In the genomic region with DNA sequence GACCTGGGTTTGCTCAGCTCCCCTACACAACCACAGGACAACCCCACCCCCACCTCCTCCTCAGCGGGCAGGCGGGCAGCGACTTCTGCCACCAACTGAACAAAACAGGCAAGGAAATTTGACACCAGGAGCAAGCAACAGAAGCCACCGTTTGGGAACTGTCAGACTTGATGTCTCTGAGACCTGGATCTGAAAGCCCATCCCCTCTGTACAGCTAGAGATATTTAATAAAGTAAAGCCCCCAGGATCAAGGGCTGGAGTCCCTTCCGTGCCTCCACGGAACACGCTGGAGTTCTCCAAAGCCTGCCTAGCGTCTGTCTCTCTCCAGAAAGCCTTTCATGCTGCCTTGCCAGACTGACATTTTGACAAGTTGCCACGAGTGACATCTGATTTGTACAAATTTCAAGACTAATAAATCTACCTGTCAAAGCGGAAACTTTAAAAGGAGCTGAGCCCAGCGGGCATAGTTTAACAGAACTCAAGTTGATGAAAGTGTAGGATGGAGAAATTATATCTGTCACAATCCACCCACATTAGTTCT, we compare ENCODE assay signal across 8 mouse cellular contexts.
DNase-seq lines count a peak whose midpoint lies in the region; ATAC-seq and TF ChIP-seq lines count a peak whose summit lies in the region.

No protein-coding gene starts in this region.

- no peaks in the 10 kb centered on the region for H3K36me3 ChIP-seq in midbrain, embryonic 13.5 days
- no peaks in the 10 kb centered on the region for H3K36me3 ChIP-seq in intestine, postnatal 0 days (ENCODE audit: control insufficient read depth, insufficient read depth)

- H3K4me1 ChIP-seq in midbrain, embryonic 13.5 days (replicated peaks), result peaks cover 26% of the 10 kb centered on the region
- H3K4me1 ChIP-seq in intestine, postnatal 0 days (replicated peaks; ENCODE audit: control insufficient read depth, insufficient read depth, low read length), result no peaks in the 10 kb centered on the region

- ATAC-seq in midbrain, embryonic 13.5 days, result no peak
- no peak for ATAC-seq in intestine, postnatal 0 days

- no peak overlapping the region for H3K4me3 ChIP-seq in midbrain, embryonic 13.5 days (replicated peaks)
- H3K4me3 ChIP-seq in intestine, postnatal 0 days (ENCODE audit: low read depth, low read length), result no peak overlapping the region

- TF ChIP-seq CTCF in intestine, postnatal 0 days (IDR thresholded peaks at IDR 0.05; ENCODE audit: low read depth), result no peak

- H3K4me2 ChIP-seq in midbrain, embryonic 13.5 days (replicated peaks), result 0 out of 2 replicates have a peak overlapping the region, but pooled peaks have one; percentile 5
- no peak overlapping the region for H3K4me2 ChIP-seq in intestine, postnatal 0 days (replicated peaks; ENCODE audit: low read depth)

- peak; percentile 28 for DNase-seq in cerebellum, adult 9-10 months
- DNase-seq in cerebellum, adult 11 months, result no peak
- peak; percentile 28 to 44 for DNase-seq in layer of hippocampus, postnatal 14 days (ENCODE audit: low spot score in 2 of 2)
- no peak for DNase-seq in layer of hippocampus, adult 9-10 months (ENCODE audit: low spot score)
- peak; percentile 43 to 54 for DNase-seq in gastrocnemius, adult 8-10 months (ENCODE audit: low spot score in 2 of 2)
- no peak for DNase-seq in ovary, adult 18-20 months (ENCODE audit: low spot score)

- H3K27ac ChIP-seq in midbrain, embryonic 13.5 days, result no peak overlapping the region
- no peak overlapping the region for H3K27ac ChIP-seq in intestine, postnatal 0 days (ENCODE audit: low read depth, low read length)

- H3K27me3 ChIP-seq in midbrain, embryonic 13.5 days, result peaks cover 12% of the 10 kb centered on the region; the same call in 1 of the 2 replicates
- no peaks in the 10 kb centered on the region for H3K27me3 ChIP-seq in intestine, postnatal 0 days (replicated peaks; ENCODE audit: control insufficient read depth, insufficient read depth, low read length)

- 16% methylated on average over 11 of the region's 11 CpGs for WGBS in midbrain, embryonic 13.5 days
- WGBS in intestine, postnatal 0 days, result 57% methylated on average over 11 of the region's 11 CpGs

- no peaks in the 10 kb centered on the region for H3K9me3 ChIP-seq in midbrain, embryonic 13.5 days
- no peaks in the 10 kb centered on the region for H3K9me3 ChIP-seq in intestine, postnatal 0 days (ENCODE audit: control insufficient read depth)

- no peak overlapping the region for H3K9ac ChIP-seq in midbrain, embryonic 13.5 days (replicated peaks)
- H3K9ac ChIP-seq in intestine, postnatal 0 days (ENCODE audit: low read depth, low read length), result no peak overlapping the region

Comparison
In these comparisons a context has a peak if more than half of its experiments do, and no peak if none do; other contexts are left out.
1. DNase-seq: peak in cerebellum, adult 9-10 months (single experiment), layer of hippocampus, postnatal 14 days (2 of 2) and gastrocnemius, adult 8-10 months (2 of 2); none in cerebellum, adult 11 months (single experiment), layer of hippocampus, adult 9-10 months (single experiment) and ovary, adult 18-20 months (single experiment).